Mouse (Mus musculus) neural tube, embryonic 14.5 days (tissue): ENCODE measurements around the gene Fbxw21. TPM values are rescaled to one million over a fixed set of nuclear protein-coding genes. Genes with fewer than 3 reads are reported as not detected.

Experiments
- ATAC-seq: fragments of 200-750 bp; cut with Nextera tagmentation; 2 replicates; pipeline ENCODE4 v1.8.0; 2017; ENCODE audit warnings: low read depth, mild to moderate bottlenecking, moderate TSS enrichment, moderate library complexity
- H3K27ac ChIP-seq: fragments of 300-500 bp; sonication (generic); 2 replicates; pipeline ENCODE4 v1.5.1; 2014; ENCODE audit warnings: low read depth, mild to moderate bottlenecking, control low read depth, low read length, moderate library complexity, mixed read lengths
- H3K27me3 ChIP-seq: fragments of 300-500 bp; sonication (generic); 2 replicates; pipeline ENCODE4 v1.6.1; 2014; ENCODE audit warnings: low read length; ENCODE audit not compliant: control insufficient read depth, insufficient read depth
- H3K36me3 ChIP-seq: fragments of 300-500 bp; sonication (generic); 2 replicates; pipeline ENCODE4 v1.6.1; 2014; ENCODE audit warnings: low read length, mixed read lengths; ENCODE audit not compliant: control insufficient read depth, insufficient read depth
- H3K4me1 ChIP-seq: fragments of 300-500 bp; sonication (generic); 2 replicates; pipeline ENCODE4 v1.6.1; 2014; ENCODE audit warnings: low read length; ENCODE audit not compliant: control insufficient read depth, insufficient read depth
- H3K4me2 ChIP-seq: fragments of 300-500 bp; sonication (generic); 2 replicates; pipeline ENCODE4 v1.6.1; 2014; ENCODE audit warnings: mild to moderate bottlenecking, low read depth, low read length, control low read depth
- H3K4me3 ChIP-seq: fragments of 300-500 bp; sonication (generic); 2 replicates; pipeline ENCODE4 v1.5.1; 2014; ENCODE audit warnings: low read depth, low read length, control low read depth, mixed read lengths
- H3K9ac ChIP-seq: fragments of 300-500 bp; sonication (generic); replicated peaks from 2 replicates; pipeline ENCODE4 v1.6.1; 2014; ENCODE audit warnings: low read depth, mild to moderate bottlenecking, control low read depth, low read length, mixed read lengths
- H3K9me3 ChIP-seq: fragments of 300-500 bp; sonication (generic); 2 replicates; pipeline ENCODE4 v1.6.1; 2016; ENCODE audit warnings: low read length; ENCODE audit not compliant: control insufficient read depth
- WGBS: fragments of 180-500 bp; shearing (Covaris S2); extraction: QIAGEN DNeasy Blood & Tissue Kit; methylation state at CpG from one replicate; pipeline ENCODE4 v1.1.7; 2014; 5-methylcytosine and 5-hydroxymethylcytosine counted together
- polyA plus RNA-seq: library from polyadenylated mRNA; unstranded; fragments of >200 nt; fragmentation: Nextera tagmentation; extraction: Ambion mirVana; gene quantifications from 2 replicates; pipeline ENCODE4 v1.2.1, GENCODE M21; 2014

Gene Fbxw21
- polyA plus RNA-seq, 1 experiment from 2014 or later = not detected

GRCm38 (mm10) chr9:109105648-109106047, 56.2 kb downstream of the Fbxw21 start:
- H3K4me1 ChIP-seq = peaks cover 5% of the 10 kb centered on the region; the same call in 1 of the 2 replicates
- no peak overlapping the region for H3K9ac ChIP-seq
- H3K4me2 ChIP-seq = no peak overlapping the region
- H3K4me3 ChIP-seq = no peak overlapping the region
- ATAC-seq = no peak
- no peaks in the 10 kb centered on the region for H3K27me3 ChIP-seq
- H3K9me3 ChIP-seq = no peaks in the 10 kb centered on the region
- 87% methylated on average over 12 of the region's 12 CpGs for WGBS
- H3K27ac ChIP-seq = no peak overlapping the region
- peaks cover 70% of the 10 kb centered on the region for H3K36me3 ChIP-seq

DNA sequence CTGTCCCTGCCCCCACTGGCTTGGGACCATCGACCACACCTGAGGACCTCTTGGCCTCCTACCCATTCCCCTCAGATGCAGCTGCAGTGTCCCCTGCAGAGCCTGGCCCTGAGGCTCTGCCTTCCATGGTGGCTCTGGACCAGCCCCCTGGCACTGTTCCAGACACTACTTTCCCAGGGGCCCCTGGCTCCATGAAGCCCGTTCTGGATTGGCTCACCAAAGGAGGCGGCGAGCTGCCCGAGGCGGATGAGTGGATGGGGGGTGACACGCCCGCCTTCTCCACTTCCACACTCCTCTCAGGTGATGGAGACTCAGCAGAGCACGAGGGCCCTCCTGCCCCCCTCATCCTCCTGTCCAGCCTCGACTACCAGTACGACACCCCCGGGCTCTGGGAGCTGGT, 56.8 kb downstream of the Fbxw21 start:
- Histone ChIP-seq H3K27ac (no peak overlapping the region), H3K9me3 (no peaks in the 10 kb centered on the region), H3K4me2 (no peak overlapping the region), H3K36me3 (peaks cover 69% of the 10 kb centered on the region), H3K4me3 (no peak overlapping the region), H3K4me1 (peaks cover 5% of the 10 kb centered on the region; the same call in 1 of the 2 replicates), H3K27me3 (no peaks in the 10 kb centered on the region), H3K9ac (no peak overlapping the region)
- WGBS = 71% methylated on average over 12 of the region's 12 CpGs
- no peak for ATAC-seq

GRCm38 (mm10) chr9:109104083-109104482, 57.8 kb downstream of the Fbxw21 start:
- H3K27ac ChIP-seq = 0 out of 2 replicates have a peak overlapping the region, but pooled peaks have one; percentile 10

GRCm38 (mm10) chr9:109103250-109103649, 58.6 kb downstream of the Fbxw21 start:
- no peak for ATAC-seq
- H3K27ac ChIP-seq = no peak overlapping the region
- no peaks in the 10 kb centered on the region for H3K9me3 ChIP-seq
- no peak overlapping the region for H3K4me2 ChIP-seq
- H3K4me1 ChIP-seq = peaks cover 15% of the 10 kb centered on the region
- H3K4me3 ChIP-seq = no peak overlapping the region
- H3K36me3 ChIP-seq = peaks cover 55% of the 10 kb centered on the region
- no peak overlapping the region for H3K9ac ChIP-seq
- no peaks in the 10 kb centered on the region for H3K27me3 ChIP-seq
- 80% methylated on average over 7 of the region's 7 CpGs for WGBS

More at GRCm38 (mm10) chr9:109104083-109104482, 57.8 kb downstream of the Fbxw21 start:
- Histone ChIP-seq H3K4me1 (peaks cover 8% of the 10 kb centered on the region; the same call in 1 of the 2 replicates), H3K27me3 (no peaks in the 10 kb centered on the region), H3K9ac (no peak overlapping the region), H3K36me3 (peaks cover 64% of the 10 kb centered on the region), H3K4me3 (no peak overlapping the region), H3K9me3 (no peaks in the 10 kb centered on the region), H3K4me2 (no peak overlapping the region)
- WGBS = 83% methylated on average over 9 of the region's 9 CpGs
- no peak for ATAC-seq

- Histone ChIP-seq H3K4me2 (no peak overlapping the region), H3K9me3 (no peaks in the 10 kb centered on the region), H3K27ac (no peak overlapping the region), H3K27me3 (no peaks in the 10 kb centered on the region), H3K4me1 (peaks cover 22% of the 10 kb centered on the region), H3K36me3 (peaks cover 49% of the 10 kb centered on the region), H3K4me3 (no peak overlapping the region), H3K9ac (no peak overlapping the region)
- 99% methylated on average over 3 of the region's 3 CpGs for WGBS
- ATAC-seq = no peak
These were observed 59.3 kb downstream of the Fbxw21 start for GRCm38 (mm10) chr9:109102541-109102940.

DNA sequence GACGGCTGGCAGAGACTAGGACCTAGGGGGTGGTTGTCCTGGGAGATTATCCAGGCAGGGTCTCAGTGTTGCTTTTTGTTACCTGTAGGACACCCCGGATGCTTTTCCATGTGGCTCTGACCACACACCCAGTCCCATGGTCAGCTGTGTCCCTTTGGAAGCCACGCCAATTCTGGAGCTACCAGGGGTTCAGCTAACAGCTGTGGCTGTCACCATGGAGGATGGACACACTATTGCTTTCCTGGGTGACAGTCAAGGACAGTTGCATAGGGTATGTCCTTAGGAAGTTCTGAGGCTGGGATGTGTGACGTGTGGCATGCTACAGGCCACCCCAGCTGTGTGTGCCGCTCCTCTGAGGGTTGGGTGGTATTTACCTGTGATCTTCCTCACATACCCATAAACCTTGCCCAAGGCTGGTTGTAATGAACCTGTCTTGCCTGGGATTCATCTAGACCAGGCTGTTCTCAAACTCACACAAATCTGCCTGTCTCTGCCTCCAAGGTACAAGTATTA, 59.9 kb downstream of the Fbxw21 start:
- no peak overlapping the region for H3K27ac ChIP-seq
- 95% methylated on average over 5 of the region's 5 CpGs for WGBS
- H3K36me3 ChIP-seq = peaks cover 45% of the 10 kb centered on the region
- H3K4me2 ChIP-seq = no peak overlapping the region
- H3K27me3 ChIP-seq = no peaks in the 10 kb centered on the region
- no peak overlapping the region for H3K9ac ChIP-seq
- H3K4me1 ChIP-seq = peaks cover 27% of the 10 kb centered on the region
- no peaks in the 10 kb centered on the region for H3K9me3 ChIP-seq
- H3K4me3 ChIP-seq = no peak overlapping the region
- no peak for ATAC-seq

DNA sequence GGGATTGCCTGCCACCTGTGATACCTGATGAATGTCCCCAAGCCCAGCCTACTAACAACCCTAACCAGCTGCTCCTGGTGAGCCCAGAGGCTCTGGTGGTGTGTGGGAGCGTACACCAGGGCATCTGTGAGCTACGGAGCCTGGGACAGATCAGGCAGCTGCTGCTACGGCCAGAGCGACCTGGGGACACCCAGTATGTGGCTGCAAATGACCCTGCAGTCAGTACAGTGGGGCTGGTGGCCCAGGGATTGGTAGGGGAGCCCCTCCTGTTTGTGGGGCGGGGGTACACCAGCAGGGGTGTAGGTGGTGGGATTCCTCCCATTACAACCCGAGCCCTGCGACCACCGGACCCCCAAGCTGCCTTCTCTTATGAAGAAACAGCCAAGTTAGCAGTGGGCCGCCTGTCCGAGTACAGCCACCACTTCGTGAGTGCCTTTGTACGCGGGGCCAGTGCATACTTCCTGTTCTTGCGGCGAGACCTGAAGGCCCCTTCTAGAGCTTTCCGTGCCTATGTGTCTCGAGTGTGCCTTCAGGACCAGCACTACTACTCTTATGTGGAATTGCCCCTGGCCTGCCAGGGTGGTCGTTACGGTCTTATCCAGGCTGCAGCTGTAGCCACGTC, 61.4 kb downstream of the Fbxw21 start:
- Histone ChIP-seq H3K9ac (no peak overlapping the region), H3K27me3 (no peaks in the 10 kb centered on the region), H3K4me1 (peaks cover 36% of the 10 kb centered on the region), H3K27ac (no peak overlapping the region), H3K4me3 (no peak overlapping the region), H3K9me3 (no peaks in the 10 kb centered on the region), H3K36me3 (peaks cover 30% of the 10 kb centered on the region), H3K4me2 (no peak overlapping the region)
- 88% methylated on average over 20 of the region's 20 CpGs for WGBS
- no peak for ATAC-seq

DNA sequence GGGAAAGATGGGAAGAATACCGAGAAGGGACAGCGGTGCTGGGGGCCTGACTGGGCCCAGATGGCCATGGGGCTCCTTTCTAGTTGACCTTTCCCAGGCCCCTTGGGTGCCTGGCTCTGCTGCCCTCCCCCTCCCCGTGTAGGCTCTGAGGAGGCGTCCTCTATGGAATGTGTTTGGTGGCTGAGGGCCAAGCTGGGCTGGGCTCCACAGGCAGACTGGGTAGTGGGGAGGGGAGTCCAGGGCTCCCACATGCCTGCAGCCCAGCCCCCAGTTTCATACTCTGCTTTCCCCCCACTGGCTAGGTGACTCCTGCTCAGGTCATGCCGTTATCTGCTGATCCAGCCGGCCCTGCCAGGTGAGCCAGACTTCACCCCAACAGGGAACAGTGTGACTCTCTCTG, 62.9 kb downstream of the Fbxw21 start:
- 0 out of 2 replicates have a peak overlapping the region, but pooled peaks have one; percentile 12 for H3K27ac ChIP-seq
- 64% methylated on average over 5 of the region's 6 CpGs for WGBS
- H3K4me3 ChIP-seq = no peak overlapping the region
- H3K27me3 ChIP-seq = no peaks in the 10 kb centered on the region
- ATAC-seq = no peak
- peaks cover 38% of the 10 kb centered on the region for H3K4me1 ChIP-seq
- no peaks in the 10 kb centered on the region for H3K9me3 ChIP-seq
- peaks cover 24% of the 10 kb centered on the region for H3K36me3 ChIP-seq
- H3K9ac ChIP-seq = no peak overlapping the region
- peak overlapping the region; percentile 95 for H3K4me2 ChIP-seq

- peaks cover 41% of the 10 kb centered on the region for H3K4me1 ChIP-seq
- WGBS = 83% methylated on average over 8 of the region's 8 CpGs
These were observed 63.5 kb downstream of the Fbxw21 start for GRCm38 (mm10) chr9:109098366-109098765.

More at GRCm38 (mm10) chr9:109098366-109098765, 63.5 kb downstream of the Fbxw21 start:
- peak overlapping the region; percentile 100 for H3K27ac ChIP-seq
- no peak for ATAC-seq
- peak overlapping the region; percentile 95 for H3K4me2 ChIP-seq
- H3K27me3 ChIP-seq = no peaks in the 10 kb centered on the region
- no peak overlapping the region; the same call in 1 of the 2 replicates for H3K9ac ChIP-seq
- H3K36me3 ChIP-seq = peaks cover 18% of the 10 kb centered on the region
- H3K9me3 ChIP-seq = no peaks in the 10 kb centered on the region
- peak overlapping the region; percentile 78; the same call in 1 of the 2 replicates for H3K4me3 ChIP-seq
